Comparison of ENCODE assay signal across 17 mouse cellular contexts in the genomic region with DNA sequence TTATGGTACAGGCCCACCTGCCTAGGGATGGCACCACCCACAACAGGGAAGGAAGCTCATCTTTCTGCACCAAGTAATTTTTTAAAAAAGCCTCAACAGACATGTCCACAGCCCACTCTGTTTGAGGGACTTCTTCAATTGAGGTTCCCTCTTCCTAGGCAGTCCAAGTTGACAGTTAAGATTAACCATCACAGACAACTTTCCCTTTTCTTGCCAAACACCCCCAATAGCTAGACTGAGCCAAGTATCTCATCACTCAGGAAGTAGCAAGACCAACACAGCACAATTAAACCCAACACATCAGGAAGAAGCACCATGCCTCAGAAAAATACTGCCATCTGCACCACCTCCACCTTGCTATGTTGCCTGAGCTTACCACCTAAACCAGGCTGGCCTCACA.
"Had no signal": no experiment of that assay in that cellular context is flagged by ENCODE, and none has a peak within 500 bp of the region (broad histone marks: within the 10 kb centered on the region; RNA-seq: fewer than 3 reads in every experiment).

No protein-coding gene starts in this region.

- DNase-seq: liver, embryonic 13.5 days; liver, postnatal 0 days; lung, adult 2 months; lung, postnatal 14 days; lung, postnatal 4 days; midbrain, embryonic 14.5 days; right cerebral cortex, postnatal 25 days; thymus, adult 2 months; thymus, postnatal 36 days had no signal

- ATAC-seq: liver, postnatal 0 days; lung, postnatal 0 days had no signal

- H3K4me3 ChIP-seq: liver, embryonic 13.5 days; liver, embryonic 15.5 days; lung, embryonic 15.5 days; megakaryocyte, embryonic 14.5 days; midbrain, embryonic 12.5 days; neural tube, embryonic 12.5 days; stomach, embryonic 15.5 days had no signal

- H3K36me3 ChIP-seq: liver, embryonic 13.5 days; liver, embryonic 15.5 days; lung, embryonic 15.5 days; stomach, embryonic 15.5 days had no signal

- H3K4me1 ChIP-seq: stomach, embryonic 15.5 days had no signal

- H3K27me3 ChIP-seq: liver, embryonic 13.5 days; liver, embryonic 15.5 days; lung, embryonic 15.5 days; megakaryocyte, embryonic 14.5 days; midbrain, embryonic 12.5 days; neural tube, embryonic 12.5 days; stomach, embryonic 15.5 days had no signal

- H3K9ac ChIP-seq: liver, embryonic 13.5 days; liver, embryonic 15.5 days; liver, postnatal 0 days; lung, embryonic 15.5 days; midbrain, embryonic 12.5 days; neural tube, embryonic 12.5 days; stomach, embryonic 15.5 days had no signal

- H3K9me3 ChIP-seq: liver, embryonic 13.5 days; liver, embryonic 15.5 days; lung, embryonic 15.5 days; megakaryocyte, embryonic 14.5 days; midbrain, embryonic 12.5 days; neural tube, embryonic 12.5 days; stomach, embryonic 15.5 days had no signal

- H3K27ac ChIP-seq: liver, embryonic 13.5 days; liver, embryonic 15.5 days; lung, embryonic 15.5 days; midbrain, embryonic 12.5 days; neural tube, embryonic 12.5 days; stomach, embryonic 15.5 days; stomach, postnatal 0 days had no signal
